Mouse (Mus musculus): ENCODE results near the gene Atg101.

- TF ChIP-seq CTCF (IDR thresholded peaks at IDR 0.05; ENCODE audit: borderline replicate concordance, extremely low read depth, insufficient read depth, insufficient read length) (no peak), POLR2A (IDR thresholded peaks at IDR 0.05; ENCODE audit: borderline replicate concordance, extremely low read depth, insufficient read depth, insufficient read length, poor library complexity, severe bottlenecking) (no peak)
Observed at GRCm38 (mm10) chr15:101235342-101235698, 48.8 kb upstream of the Atg101 start.

Data from brain, embryonic 14.5 days (tissue).